Mouse (Mus musculus): ENCODE results near the gene Armcx1. TPM values are rescaled to one million over a fixed set of nuclear protein-coding genes. Genes with fewer than 3 reads are reported as not detected.

Gene Armcx1
- 4.3 and 6.0 TPM in 2 replicates for polyA plus RNA-seq (2012)

DNA sequence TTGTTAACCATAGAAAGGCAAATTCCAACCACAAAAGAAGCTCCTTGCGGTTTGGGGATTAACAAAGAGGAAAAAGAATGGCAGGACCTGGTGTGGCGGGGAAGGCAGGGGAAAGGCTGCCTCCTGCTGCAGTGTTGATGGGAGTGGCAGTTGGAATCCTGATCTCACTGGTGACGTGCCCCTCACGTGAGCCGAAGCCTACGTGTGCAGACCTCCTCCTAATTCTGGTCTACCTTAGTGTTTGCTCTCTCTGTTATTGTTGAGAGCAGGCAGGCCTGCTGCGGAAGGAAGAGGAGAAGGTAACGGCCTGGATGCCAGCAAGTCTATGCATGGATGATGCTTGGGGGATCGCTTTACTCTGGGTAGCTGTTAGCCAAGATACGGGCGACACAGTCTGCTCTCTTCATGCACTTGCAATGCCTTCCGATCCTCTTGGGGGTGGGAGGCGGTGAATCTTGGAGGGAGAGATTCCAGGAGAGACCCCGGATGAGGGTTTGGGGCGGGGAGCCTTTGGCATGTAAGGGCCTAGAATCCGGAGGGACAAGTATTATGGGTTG lies at the start of gene Armcx1:
Armcx1 (plus strand) TSS at position 212 of the 557 bp plus-strand sequence.
- TF ChIP-seq GATA1 (IDR thresholded peaks at IDR 0.05; ENCODE audit: low read length): no peak

DNA sequence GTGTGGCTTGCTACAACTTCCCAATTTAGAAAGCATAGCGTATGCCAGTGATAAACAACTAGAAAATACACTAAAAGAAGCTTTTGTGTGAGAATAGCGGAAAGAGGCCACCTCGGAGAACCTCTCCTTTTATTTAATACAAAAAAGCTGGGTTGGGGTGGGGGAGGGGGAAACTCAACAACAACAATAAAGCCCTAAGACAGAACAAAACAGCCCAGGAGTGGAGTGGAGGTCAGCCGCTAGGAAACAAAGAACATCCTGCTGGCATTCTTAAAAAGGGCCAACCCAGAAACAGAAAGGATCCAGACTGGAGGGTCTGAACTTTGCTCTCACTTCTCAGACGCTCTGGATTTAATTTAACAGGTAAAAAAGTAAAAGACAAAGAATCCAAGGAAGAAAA lies 42.7 kb upstream of the Armcx1 start:
- no peak for TF ChIP-seq GATA1 (IDR thresholded peaks at IDR 0.05; ENCODE audit: low read length)

DNA sequence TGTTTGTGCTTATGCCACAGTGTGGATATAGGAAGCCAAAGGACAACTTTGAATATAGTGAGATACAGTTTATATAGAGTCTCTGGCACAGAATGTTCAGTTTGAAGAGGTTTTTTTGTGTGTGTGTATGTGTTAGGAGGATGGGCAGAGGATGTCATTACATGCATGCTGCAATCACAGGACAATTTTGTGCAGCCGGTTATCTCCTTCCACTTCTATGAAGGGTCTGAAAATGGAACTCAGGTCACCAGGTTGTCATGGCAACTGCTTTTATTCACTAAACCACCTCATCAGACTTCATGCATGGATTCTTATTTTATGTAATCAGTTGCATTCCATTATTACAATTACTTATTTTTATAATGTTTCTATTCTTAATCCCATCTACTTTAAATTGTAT lies 41.8 kb upstream of the Armcx1 start:
- TF ChIP-seq GATA1 (IDR thresholded peaks at IDR 0.05; ENCODE audit: low read length): no peak

DNA sequence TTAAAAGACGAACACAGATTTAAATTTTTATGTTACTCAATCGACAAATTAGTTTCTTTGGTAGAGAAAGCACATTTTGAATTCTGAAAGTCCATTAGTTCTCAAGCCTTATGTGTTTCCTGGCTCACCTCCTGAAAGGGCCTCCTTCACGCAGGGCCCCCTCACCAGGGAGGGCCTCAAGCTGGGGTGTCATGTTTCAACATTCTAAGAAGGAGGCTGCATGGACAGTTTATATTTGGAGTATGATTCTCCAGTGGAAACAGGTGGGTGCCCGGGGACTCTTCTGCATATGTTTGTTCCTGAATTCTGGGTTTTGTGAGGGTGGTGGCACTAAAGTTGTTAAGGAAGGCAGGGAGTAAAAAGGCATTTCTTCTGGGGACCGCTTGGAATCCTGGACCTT lies 32.8 kb upstream of the Armcx1 start:
- no peak for TF ChIP-seq GATA1 (IDR thresholded peaks at IDR 0.05; ENCODE audit: low read length)

DNA sequence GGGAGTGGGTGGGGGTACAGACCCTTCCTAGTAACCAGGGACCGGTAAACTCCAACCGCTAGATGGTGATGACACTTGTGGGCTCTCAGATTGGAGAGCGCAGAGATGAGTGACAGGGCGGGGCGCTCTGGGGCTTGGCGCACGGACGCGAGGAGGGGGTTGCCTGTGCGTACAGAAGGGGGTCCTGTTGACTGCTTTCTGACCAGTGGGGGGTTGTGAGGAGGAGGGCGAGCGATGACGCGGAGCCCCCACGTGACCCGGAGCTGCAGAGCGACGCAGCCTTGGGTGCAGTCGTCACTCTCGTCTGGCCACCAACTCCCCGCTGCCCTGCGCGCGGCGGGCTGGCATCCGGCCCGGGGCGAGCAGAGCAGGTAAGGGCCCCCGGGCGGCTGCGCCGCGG lies 31.5 kb upstream of the Armcx1 start, which contains the start of gene Armcx4:
Armcx4 (plus strand) TSS at position 253 of the 400 bp plus-strand sequence.
- TF ChIP-seq GATA1 (IDR thresholded peaks at IDR 0.05; ENCODE audit: low read length): no peak

GRCm38 (mm10) chrX:134686739-134687171 lies 31.0 kb upstream of the Armcx1 start:
- no peak for TF ChIP-seq GATA1 (IDR thresholded peaks at IDR 0.05; ENCODE audit: low read length)

DNA sequence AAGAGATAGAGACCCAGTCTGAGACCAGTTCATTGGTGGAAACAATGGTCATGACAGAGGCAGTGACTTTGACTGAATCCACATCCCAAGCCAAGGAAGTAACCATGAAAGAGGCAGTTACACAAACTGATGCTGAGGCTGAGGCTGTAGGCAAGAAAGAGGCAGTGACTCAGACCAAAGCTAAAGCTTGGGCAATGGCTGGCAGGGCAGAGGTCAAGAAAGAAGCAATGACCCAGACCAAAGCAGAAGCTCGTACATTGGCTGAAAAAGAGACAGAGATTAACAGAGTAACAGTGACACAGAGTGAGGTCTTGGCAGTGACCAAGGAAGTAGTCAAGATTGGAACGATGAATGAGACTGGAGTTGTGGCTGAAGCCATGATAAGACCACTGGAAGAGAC lies 28.1 kb upstream of the Armcx1 start:
- no peak for TF ChIP-seq GATA1 (IDR thresholded peaks at IDR 0.05; ENCODE audit: low read length)

DNA sequence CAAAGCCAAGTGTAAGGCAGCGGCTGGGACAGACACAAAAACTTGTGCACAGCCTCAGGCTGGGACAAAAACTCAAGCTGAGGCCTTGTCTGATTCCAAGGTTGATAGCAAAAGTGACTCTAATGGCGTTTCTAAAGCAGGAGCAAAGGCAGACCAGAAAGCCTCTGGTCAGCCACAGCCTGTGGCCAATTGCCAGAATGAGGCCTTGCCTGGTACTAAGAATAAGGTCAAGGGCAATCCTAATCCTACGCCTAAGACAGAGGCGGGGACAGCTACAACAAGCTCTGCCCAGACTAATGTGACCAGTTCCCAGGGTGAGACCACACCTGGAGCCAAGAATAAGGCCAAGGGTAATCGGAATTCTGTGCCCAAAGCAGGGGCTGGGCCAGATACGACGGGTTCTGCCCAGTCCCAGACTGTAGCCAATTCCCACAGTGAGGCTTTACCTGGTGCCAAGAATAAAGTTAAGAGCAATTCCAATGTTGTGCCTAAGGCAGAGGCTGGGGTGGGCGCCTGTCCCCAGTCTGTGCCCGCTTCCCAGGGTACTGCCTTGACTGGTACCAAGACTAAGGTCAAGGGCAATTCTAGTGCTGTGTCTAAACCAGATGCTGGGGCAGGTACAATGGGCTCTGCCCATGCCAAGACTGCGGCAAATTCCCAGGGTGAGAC lies 26.8 kb upstream of the Armcx1 start:
- no peak for TF ChIP-seq GATA1 (IDR thresholded peaks at IDR 0.05; ENCODE audit: low read length)

DNA sequence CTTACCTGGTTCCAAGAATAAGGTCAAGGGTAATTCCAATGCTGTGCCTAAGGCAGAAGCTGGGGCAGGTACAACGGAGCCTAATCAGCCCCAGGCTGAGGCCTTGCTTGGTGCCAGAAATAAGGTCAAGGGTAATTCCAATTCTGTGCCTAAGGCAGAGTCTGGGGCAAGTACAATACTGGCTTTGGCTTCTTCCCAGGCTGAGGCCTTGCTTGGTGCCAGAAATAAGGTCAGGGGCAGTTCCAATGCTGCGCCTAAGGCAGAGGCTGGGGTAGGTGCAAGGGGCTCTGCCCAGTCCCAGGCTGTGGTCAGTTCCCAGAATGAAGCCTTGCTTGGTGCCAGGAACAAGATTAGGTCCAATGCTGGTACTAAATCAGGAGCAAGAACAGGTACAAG lies 26.2 kb upstream of the Armcx1 start:
- no peak for TF ChIP-seq GATA1 (IDR thresholded peaks at IDR 0.05; ENCODE audit: low read length)

GRCm38 (mm10) chrX:134716863-134717262 lies 900 bp upstream of the Armcx1 start:
- TF ChIP-seq GATA1 (IDR thresholded peaks at IDR 0.05; ENCODE audit: low read length): no peak

- no peak for TF ChIP-seq GATA1 (IDR thresholded peaks at IDR 0.05; ENCODE audit: low read length)
Measured at GRCm38 (mm10) chrX:134718524-134718923, 761 bp downstream of the Armcx1 start.

DNA sequence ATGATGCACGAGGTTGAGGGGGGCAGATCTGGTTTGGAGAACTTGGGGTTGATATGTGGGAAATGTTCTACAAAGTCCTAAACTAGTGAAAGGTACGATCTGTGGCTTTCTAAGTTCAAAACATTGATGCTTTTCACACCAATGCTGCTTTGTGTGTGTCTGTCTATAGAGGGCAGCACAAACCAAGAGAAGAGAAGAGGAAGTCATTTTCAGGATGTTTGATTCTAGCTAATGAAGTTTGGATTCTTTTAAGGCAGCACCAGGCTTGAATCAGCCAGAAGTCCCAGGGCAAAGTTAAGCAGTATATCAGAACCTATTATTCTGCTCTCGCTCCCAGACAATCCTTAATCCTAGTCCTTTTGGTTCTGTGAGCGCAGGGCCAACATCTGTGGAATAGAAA lies 12.0 kb downstream of the Armcx1 start:
- no peak for TF ChIP-seq GATA1 (IDR thresholded peaks at IDR 0.05; ENCODE audit: low read length)

DNA sequence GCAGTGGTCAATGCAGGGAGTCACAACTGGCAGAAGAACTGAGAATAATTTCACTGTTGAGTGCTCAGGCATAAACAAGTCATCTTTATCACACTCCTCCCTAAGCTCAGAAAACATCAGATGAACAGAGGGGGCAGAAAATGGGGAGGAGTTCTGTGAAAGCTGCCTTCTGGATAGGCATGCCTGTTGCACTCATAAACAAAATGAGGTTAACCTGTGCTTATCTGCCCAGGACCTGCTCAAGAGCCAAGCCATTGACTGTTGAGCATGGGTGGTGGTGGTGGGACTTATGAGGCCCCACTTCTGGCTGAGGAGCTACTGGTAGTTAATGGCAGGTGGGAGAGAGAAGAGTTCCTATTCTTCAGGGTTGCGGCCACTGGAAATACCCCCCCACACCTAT lies 20.0 kb downstream of the Armcx1 start:
- TF ChIP-seq GATA1 (IDR thresholded peaks at IDR 0.05; ENCODE audit: low read length): no peak

DNA sequence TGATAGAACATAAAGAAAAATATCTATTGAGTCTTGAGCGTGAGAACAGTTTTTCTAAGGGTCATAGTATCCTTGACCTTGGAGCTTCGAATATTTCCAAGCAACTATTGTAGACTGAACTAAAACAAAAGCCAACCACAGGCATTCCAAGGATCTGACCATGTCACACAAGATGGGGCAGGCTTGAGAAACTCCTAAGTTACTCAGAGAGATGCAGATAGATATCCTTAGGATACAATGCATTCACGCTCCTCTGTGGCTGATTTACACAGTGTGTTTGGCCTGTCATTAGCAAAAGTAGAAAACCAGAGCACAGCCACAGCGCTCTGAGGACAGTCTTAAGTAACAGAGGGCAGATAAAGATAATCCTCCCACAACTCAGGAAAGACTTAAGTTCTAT lies 21.4 kb downstream of the Armcx1 start:
- no peak for TF ChIP-seq GATA1 (IDR thresholded peaks at IDR 0.05; ENCODE audit: low read length)

DNA sequence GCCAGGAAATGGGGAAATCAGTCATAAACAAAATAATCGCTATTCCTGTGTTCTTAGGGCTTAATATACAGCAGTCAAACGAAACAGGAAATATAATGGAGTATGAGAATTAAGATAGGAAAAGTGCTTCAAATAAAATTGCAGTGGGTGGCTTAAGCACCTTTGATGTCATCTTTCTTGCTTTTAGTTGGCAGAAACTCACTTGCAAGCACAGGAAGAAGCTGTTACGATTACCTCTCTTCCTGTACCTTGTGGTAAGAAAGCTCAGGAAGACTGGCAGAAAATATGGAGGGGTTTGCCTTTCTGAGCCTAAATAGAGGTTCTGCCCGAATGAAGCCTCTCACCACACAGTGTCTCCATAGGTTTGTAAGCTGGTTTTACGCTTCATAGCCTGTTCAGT lies 24.1 kb downstream of the Armcx1 start:
- no peak for TF ChIP-seq GATA1 (IDR thresholded peaks at IDR 0.05; ENCODE audit: low read length)

DNA sequence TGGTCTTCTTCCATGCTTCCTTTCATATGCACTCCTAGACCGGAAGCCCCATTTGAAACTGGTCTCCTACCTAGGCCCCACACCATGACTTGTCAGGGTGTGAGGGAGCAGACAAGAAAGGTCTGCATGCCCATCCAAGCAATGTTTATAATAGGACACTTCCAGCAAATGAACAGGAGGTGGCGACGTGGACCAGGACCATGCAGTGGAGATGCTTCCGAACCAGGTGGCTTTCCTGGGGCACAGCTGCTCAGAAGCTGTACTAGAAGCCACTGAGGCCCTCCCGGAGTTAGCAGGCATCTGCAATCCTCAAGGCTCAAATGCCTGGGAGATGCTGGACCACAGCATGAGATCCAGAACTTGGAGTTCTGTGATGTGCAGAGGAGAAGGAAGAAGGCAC lies 28.7 kb downstream of the Armcx1 start:
- no peak for TF ChIP-seq GATA1 (IDR thresholded peaks at IDR 0.05; ENCODE audit: low read length)

All from G1E-ER4 (cell line).